Mouse (Mus musculus) kidney, adult 2 months (tissue): ENCODE results near the gene St6gal1. TPM values are rescaled to one million over a fixed set of nuclear protein-coding genes. Genes with fewer than 3 reads are reported as not detected.

Experiments
- DNase-seq: peaks from one replicate; pipeline ENCODE4 v3.0.0; 2021
- H3K27ac ChIP-seq: fragments of 200-500 bp; 2 replicates; pipeline ENCODE4 v1.5.1; 2012; ENCODE audit warnings: low read depth, low read length, control low read depth, inconsistent platforms; ENCODE audit not compliant: insufficient read depth
- H3K27me3 ChIP-seq: fragments of 200-500 bp; replicated peaks from 2 replicates; pipeline ENCODE4 v1.6.1; 2012; ENCODE audit warnings: mild to moderate bottlenecking, moderate library complexity, low read length, inconsistent platforms; ENCODE audit not compliant: control insufficient read depth, insufficient read depth
- H3K36me3 ChIP-seq: fragments of 200-500 bp; 2 replicates; pipeline ENCODE4 v1.6.1; 2012; ENCODE audit warnings: mild to moderate bottlenecking, moderate library complexity, low read length, inconsistent platforms; ENCODE audit not compliant: control insufficient read depth, insufficient read depth
- H3K4me1 ChIP-seq: fragments of 200-500 bp; 2 replicates; pipeline ENCODE4 v1.6.1; 2011; ENCODE audit warnings: low read length; ENCODE audit not compliant: control insufficient read depth, insufficient read depth
- H3K4me3 ChIP-seq: fragments of 200-500 bp; 2 replicates; pipeline ENCODE4 v1.5.1; 2011; ENCODE audit warnings: mild to moderate bottlenecking, low read depth, low read length, control low read depth; ENCODE audit not compliant: insufficient read depth
- CTCF ChIP-seq: fragments of 200-500 bp; conservative IDR thresholded peaks from 2 replicates; pipeline ENCODE4 v1.5.1; 2011; ENCODE audit warnings: low read depth, mild to moderate bottlenecking, control low read depth, low read length, moderate library complexity, mixed read lengths; ENCODE audit not compliant: insufficient read depth, insufficient read length
- POLR2A ChIP-seq: fragments of 200-500 bp; IDR thresholded peaks from one replicate; pipeline ENCODE4 v1.6.1; 2011; ENCODE audit warnings: low read depth, low read length, control low read depth
- WGBS: fragments of 180-500 bp; shearing (Covaris S2); methylation state at CpG from one replicate; pipeline ENCODE4 v1.1.7; 2018; 5-methylcytosine and 5-hydroxymethylcytosine counted together
- polyA plus RNA-seq: library from polyadenylated mRNA; depleted of rRNA; stranded (reverse); fragments of >200 nt; gene quantifications from 2 replicates; pipeline ENCODE4 v1.2.3, GENCODE M21; 2012

Gene St6gal1
- polyA plus RNA-seq, 1 experiment, result 10.1 TPM

DNA sequence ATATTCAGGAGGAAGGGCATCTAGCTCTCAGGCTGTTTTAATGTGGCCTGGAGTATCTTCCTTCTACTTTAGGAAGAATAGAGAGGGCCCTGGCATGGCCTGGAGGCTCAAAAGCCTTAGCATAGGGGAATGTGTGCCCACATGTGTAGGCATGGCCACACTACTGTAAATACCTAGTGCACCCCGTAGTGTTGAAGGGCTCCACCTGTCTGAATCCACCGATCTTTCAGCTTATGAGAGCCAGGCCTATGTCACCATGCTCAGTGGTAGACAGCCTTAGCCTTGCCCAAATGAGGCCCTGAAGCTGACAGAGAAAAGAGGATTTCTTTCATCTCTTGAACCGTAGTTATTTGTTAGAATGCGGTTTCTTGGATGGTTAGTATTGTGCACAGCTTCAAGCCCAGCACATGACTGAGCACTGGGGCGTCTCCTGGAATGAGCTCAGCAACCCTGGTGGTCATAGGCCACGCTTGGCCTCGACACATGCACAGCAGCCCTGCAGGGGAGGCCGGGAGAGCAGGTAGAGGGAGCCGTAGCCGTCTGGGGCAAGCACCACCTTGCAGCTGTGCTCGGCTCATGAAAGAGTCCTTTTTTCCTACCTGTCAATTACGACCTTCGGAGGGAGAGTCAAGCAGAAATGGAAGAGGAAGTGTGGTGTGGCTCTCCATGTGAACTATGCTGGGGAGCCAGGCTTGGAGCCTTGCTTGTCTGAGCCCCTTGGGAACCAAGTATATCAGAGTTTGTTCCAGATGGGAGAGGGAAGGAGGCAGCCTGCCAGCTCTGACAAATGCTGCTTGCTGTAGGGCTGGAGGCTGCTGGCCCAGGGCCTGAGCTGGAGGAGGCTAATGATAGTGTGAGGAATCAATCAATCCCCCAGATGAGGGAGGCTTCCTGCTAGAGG, 15.8 kb downstream of the St6gal1 start:
- Histone ChIP-seq H3K36me3 (no peaks in the 10 kb centered on the region), H3K4me1 (peaks cover 4% of the 10 kb centered on the region; the same call in 1 of the 2 replicates), H3K27ac (peak overlapping the region; percentile 30; the same call in 1 of the 2 replicates), H3K27me3 (no peaks in the 10 kb centered on the region), H3K4me3 (no peak overlapping the region)
- DNase-seq, result peak; percentile 82
- 49% methylated on average over 13 of the region's 13 CpGs for WGBS
- no peak for TF ChIP-seq POLR2A
- no peak for TF ChIP-seq CTCF

DNA sequence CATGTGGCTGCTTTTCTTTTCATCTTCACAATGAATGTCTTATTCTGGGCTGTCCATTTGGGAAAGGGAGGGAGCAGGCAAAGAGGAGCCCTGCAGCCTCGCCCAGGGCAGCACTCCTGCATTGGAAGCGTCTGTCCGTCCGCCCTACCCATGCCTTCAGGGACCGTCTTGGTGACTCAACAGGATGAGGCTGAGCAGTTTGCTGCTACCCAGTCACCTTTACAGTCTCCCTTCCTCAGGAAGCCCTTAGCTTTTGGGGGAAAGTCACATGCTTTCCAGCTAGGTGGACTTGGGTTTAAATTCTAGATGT, 16.4 kb downstream of the St6gal1 start:
- H3K27me3 ChIP-seq, result no peaks in the 10 kb centered on the region
- H3K4me3 ChIP-seq, result no peak overlapping the region
- H3K27ac ChIP-seq, result no peak overlapping the region
- H3K36me3 ChIP-seq, result no peaks in the 10 kb centered on the region
- DNase-seq, result no peak
- TF ChIP-seq CTCF (no peak), POLR2A (no peak)
- WGBS, result 54% methylated on average over 5 of the region's 5 CpGs
- H3K4me1 ChIP-seq, result peaks cover 4% of the 10 kb centered on the region; the same call in 1 of the 2 replicates

DNA sequence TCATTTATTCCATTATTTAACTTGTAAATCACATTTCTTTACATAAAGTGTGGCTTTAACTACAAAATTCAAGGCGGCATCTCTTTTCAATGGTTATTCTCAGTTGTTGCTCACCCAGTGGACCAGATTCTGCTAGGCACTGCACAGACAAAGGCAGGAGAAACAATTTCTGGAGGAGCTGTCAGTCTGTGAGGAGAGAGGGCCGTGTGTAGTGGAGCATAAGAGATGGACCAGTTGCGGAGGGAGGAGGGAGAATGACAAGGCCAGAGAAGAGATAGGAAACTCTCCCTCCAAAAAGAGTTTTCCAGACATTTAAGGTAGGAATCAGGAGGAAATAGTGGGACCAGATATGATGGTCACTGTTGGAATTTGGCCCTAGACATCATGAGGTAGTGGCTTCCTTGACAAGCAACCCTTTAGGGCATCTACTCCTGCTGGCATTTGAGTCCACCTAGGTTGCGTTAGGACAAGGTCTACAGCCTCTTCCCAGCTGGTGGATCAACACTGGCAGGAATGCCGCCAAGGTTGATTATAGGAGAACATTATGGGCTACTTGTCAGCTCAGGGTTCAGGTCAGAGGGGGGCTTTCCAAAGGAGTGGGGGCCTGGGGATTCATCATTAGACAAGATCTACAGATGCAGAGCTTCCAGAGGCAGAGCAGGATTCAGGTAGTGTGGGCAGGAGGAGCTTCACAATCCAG, 19.3 kb downstream of the St6gal1 start:
- TF ChIP-seq CTCF (no peak), POLR2A (no peak)
- Histone ChIP-seq H3K4me3 (no peak overlapping the region), H3K27ac (no peak overlapping the region), H3K4me1 (peaks cover 4% of the 10 kb centered on the region; the same call in 1 of the 2 replicates), H3K36me3 (no peaks in the 10 kb centered on the region), H3K27me3 (no peaks in the 10 kb centered on the region)
- WGBS, result 76% methylated on average over 5 of the region's 5 CpGs
- DNase-seq, result no peak

DNA sequence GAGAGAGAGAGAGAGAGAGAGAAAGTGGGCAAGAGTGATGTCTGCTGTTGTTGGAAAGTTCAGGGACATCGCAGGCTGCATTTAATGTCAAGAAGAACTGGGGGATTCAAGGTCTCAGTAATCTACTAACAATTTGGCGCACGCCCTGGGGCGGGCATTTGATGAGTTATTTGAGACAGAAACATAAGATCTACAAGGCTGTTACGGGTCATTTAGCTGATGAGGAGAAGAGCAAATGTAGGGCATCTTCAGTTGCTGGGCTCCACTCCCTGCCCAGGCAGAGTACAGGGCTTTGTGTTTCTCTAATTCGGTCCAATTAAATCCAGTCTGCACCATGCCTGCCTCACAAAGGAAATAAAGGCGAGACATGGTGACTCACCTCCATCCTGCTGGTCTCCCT, 19.9 kb downstream of the St6gal1 start:
- Histone ChIP-seq H3K27ac (no peak overlapping the region), H3K36me3 (no peaks in the 10 kb centered on the region), H3K27me3 (no peaks in the 10 kb centered on the region), H3K4me3 (no peak overlapping the region), H3K4me1 (peaks cover 4% of the 10 kb centered on the region; the same call in 1 of the 2 replicates)
- DNase-seq, result no peak
- WGBS, result 76% methylated on average over 7 of the region's 7 CpGs
- TF ChIP-seq POLR2A (no peak), CTCF (no peak)

DNA sequence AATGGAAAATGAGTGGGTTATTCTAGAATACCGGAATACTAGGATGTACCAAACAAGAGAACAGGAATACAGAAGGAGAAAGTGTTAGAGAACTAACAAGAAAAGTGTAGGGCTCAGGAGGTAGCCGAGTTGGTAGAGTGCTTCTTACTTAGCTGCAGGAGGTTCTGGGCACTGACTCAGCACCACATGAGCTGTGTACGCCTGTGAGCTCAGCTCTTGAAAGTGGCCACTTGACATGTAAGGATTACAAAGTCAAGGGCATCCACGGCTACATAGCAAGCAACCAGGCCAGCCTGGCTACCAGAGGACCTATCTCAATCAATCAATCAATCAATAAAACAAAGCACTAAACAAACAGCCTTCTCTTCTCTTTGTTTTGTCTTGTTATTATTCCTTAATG, 24.7 kb downstream of the St6gal1 start:
- Histone ChIP-seq H3K36me3 (no peaks in the 10 kb centered on the region), H3K4me1 (no peaks in the 10 kb centered on the region), H3K27ac (no peak overlapping the region), H3K27me3 (no peaks in the 10 kb centered on the region), H3K4me3 (no peak overlapping the region)
- no peak for TF ChIP-seq POLR2A
- TF ChIP-seq CTCF, result no peak
- DNase-seq, result no peak
- WGBS, result 73% methylated on average over 4 of the region's 4 CpGs

DNA sequence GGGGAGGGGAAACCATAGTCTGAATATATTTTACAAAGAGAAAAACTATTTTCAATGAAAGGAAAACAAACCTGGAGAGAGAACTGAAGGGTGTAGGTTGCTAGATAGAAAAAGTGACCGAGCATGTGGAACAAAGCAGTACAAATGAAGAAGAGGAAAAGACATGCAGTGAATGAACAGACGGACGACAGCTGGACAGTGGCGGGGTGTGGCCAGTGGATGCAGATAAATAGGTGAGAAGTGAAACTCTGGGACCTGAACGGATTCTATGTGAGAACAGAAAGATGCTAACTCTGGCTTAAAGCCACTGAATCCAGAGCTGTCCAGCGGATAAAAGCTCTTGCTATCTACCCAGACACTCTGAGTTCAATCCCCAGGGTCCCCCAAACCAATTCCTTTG, 25.2 kb downstream of the St6gal1 start:
- 83% methylated on average over 6 of the region's 6 CpGs for WGBS
- no peak overlapping the region for H3K27ac ChIP-seq
- H3K4me1 ChIP-seq, result no peaks in the 10 kb centered on the region
- no peaks in the 10 kb centered on the region for H3K27me3 ChIP-seq
- no peaks in the 10 kb centered on the region for H3K36me3 ChIP-seq
- DNase-seq, result no peak
- H3K4me3 ChIP-seq, result no peak overlapping the region
- no peak for TF ChIP-seq POLR2A
- no peak for TF ChIP-seq CTCF

DNA sequence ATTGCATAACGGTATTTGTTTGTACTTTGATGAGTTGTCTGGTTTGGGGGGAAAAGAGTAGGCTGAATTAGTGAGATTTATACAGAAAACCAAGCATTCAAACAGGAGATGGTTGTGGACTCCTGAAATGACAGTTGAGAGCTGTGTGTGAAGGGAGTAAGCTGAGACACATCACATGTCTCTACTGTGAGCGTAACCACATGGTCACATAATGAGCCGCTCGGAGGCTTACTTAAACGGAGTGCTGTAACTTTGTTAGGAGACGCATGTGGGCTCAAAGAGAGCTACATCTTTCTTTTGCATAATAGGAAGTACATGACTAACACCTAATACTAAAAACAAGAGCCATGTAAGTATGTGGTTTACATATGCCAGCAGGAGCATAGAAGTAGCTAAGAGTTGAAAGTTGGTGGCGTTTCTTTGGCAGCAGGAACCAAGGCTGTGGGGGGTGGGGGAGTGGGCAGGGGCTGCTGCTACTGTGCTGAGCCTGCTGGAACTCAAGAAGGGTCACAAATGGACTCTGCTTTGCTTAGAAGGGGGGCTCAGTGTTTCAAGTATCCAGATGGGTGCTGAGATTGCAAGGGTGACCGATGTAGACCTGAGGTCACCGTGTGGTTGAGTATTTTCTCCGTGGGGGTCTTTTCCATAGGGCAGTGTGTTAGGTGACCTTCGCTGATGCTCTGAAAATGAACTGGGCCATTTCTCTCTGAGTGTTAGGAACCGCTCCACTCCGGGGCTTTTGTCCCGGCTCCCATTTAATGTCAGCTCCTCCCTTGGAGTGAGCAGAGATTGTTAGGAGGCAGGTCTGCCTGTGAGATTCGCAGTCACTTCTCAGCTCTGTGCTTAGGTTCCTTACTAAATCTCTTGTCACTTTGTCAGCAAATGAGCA, 26.3 kb downstream of the St6gal1 start:
- H3K27ac ChIP-seq, result no peak overlapping the region
- H3K4me3 ChIP-seq, result no peak overlapping the region
- H3K36me3 ChIP-seq, result no peaks in the 10 kb centered on the region
- no peaks in the 10 kb centered on the region for H3K4me1 ChIP-seq
- DNase-seq, result no peak
- H3K27me3 ChIP-seq, result no peaks in the 10 kb centered on the region
- no peak for TF ChIP-seq POLR2A
- TF ChIP-seq CTCF, result no peak
- 55% methylated on average over 15 of the region's 15 CpGs for WGBS
